Mouse (Mus musculus) MEL-GATA-1-ER (cell line): ENCODE measurements around the gene Zfp46.

Experiments used
- DNase-seq: peaks from one replicate; pipeline ENCODE4 v3.0.0-alpha.2; 2012; ENCODE audit warnings: low read depth; ENCODE audit errors: extremely low read depth

Gene Zfp46

DNA sequence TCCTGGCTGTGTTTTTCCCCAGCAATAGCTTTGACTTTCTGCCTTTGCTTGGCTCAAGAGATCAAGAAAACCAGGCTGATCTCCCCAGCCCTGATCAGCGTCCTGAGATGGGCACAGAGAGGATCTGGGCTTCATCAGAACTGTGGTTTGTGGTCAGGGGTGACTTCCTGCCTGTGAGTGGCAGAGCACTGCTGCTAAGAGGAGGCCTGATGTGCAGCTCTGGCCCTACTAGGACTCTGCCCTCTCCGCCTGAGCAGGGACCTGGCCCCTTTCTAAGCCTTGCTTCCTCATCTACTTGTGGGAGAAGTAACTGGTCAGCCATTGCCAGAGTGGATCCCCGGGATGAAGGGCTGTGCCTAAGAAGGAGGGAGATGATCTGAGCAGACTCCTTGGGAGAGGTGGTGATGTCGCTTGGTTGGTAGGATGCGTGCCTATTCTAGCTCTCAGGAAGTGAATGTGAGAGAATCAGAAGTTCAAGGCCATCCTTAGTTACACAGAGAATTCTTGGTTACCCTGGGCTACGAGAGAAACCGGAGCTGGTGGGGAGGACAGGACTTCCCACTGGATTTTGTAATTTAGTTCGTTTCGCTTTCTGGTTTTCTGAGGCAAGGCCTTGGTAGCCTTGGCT, 17.7 kb upstream of the Zfp46 start:
- peak; percentile 39 for DNase-seq

DNA sequence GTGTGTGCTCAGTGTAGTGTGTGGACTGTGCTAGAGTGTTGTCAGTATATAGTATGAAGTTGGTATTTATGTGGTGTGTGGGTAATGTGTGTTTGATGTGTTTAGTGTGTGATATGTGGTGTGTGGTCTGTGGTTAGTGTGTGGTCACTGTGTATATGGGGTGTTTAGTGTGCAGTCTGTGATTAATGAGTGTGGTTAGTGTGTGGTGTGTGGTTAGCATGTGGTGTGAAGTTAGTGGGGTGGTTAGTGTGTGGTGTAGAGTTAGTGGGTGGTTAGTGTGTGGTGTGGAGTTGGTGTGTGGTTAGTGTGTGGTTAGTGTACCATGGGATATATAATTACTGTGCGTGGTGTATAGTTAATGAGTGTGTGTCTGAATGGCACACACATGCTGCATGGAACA, 15.6 kb upstream of the Zfp46 start:
- no peak for DNase-seq

DNA sequence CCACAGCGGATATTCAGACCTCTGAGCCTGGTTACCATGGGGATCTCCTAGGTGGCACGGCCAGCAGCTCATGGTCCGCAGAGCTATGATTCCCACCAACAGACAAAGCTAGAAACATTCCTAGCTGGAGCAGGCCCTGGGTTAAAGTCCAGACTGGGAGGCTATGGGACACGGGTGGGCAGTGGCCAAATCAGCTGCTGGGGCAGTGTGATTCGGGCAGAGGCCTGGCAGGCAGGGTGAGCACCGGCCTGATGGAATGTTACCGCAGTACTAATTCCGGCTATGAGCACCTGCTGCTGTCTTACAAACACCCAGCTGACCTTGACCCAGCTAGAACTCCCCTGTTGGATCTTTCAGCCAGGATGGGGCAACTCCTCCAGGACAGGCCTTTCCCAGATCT, 13.8 kb upstream of the Zfp46 start:
- DNase-seq: no peak

DNA sequence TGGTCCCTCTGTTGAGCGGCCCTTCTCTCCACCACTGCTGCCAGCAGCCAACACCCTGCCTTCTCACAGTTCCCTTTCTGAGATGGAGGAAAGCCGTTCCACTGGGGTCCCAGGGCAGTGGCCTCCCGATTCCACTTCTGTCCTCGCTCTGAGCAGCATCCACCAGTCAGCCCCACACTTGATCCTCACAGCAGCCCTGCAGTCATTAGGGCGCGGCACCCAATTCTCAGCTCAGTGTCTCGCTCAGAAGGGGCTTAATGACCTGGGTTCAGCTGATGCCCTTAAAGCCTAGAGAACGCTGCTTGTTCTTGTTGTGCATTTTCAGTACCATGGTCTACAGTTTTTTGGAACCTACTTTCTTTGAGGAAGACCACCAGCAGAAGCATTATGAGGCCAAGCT, 3.4 kb upstream of the Zfp46 start:
- no peak for DNase-seq

DNA sequence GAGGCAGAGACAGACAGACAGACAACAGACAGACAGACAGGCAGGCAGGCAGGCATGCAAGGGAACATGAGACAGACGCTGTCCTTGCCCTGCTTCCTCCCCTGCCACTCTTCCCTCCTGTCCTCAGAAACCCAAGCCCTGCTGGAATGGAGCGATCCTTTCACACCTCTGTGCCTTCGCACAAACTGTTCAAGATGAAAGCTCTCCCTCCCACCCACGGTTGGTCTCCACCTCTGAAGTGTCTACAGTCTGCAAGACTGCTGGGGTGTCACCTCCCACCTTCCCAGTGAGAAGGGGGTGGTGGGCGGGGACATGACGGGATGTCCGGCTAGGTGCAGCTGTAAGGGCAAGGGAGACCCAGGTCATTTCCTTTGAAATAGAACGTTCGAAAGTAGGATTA, 2.9 kb upstream of the Zfp46 start:
- no peak for DNase-seq

DNA sequence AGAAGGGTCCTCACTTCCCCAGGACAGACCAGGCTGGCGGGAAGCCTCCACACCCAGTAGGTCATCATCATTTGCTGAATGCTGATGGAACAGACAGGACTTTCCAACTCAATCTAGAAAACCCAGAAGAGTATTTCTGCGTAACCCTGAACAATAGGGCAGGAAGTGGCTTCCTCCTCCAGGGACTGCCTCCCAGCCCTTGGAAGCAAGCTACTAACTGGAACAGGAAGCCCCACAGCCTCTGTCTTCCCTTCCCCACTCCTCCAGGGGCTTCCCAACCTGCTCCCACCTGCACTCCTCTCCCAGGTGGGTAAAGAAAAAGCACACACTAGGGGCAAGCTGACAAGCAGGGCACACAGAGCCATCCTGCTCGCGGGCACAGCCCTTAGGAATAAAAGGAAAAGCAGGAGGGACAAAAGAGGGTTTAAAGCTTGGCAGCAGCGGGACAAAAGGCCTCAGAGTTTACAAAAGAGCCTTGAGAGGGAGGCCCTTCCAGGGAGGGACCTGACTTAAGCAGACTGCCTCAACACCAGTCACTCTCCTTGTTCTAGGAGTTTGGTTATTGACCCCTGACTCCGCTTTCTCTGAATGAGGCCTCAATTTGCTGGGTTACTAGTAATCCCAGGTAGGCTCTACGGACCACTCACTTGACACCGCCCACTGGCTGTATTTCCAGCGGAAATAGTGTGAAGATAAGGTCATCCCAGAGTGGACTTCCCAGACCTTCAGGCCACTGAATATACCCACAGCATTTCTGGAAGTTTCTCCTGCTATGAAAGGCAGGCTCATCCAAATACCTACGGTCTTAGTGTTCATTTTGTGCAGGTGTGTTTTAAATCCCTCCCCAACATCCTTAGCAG, 1.6 kb upstream of the Zfp46 start:
- DNase-seq: no peak

DNA sequence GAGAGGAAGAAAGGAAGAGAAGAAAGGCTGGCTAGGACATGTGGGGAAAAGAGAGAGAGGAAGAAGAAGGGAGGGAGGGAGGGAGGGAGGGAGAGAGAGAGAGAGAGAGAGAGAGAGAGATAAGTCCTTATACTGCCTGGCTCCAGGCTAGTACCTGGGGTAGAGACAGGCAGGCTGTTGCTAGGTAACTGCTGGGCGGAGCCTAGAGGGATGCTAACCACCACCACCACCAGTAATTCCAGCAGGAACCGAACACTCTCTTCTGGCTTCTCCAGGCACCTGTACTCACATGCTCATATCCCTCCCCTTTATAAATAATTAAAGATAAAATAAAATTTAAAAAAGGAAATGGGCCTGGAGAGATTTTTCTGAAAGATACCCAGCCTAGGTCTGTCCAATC, 700 bp upstream of the Zfp46 start:
- DNase-seq: no peak

DNA sequence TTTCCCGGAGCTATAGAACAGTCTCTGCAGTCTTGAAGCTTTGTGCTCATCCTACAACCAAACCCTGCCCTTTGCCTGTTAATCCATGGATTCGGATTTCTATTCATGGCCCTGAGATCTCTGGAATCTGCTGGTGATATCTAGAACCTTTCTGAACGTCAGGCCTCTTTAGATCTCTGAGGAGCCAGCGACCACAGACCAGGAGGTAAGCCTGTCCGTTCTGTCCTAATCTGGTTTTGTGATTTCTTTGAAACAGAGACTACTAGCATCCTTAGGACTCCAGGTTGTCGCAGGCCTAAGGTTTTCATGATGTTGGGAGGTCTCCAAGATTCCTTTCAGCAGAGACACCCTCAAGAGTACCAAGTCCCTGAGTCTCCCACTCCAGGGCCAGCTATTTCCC, 408 bp downstream of the Zfp46 start:
- DNase-seq: no peak

DNA sequence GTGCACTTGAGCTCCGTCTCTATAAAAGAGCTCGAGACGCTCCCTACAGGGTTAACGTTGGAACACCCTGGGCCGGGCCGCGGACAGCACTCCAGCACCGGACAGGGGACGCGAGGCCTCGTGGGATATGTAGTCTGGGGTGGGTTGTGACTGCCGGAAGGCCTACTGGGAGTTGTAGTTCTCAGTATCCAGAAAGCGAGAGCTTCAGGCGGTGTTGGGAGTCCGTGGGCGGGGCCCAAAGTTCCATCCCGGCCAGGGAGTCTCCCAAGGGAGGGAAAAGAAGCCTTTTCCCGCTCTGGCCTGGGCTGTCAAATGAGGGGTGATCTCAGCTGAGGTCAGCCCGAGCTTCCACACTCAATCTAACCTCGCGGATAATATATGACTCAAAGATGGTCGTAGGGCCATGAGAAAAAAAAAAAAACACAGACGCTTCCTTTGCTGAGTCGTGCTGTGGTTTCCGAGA, 896 bp downstream of the Zfp46 start:
- DNase-seq: peak; percentile 87

DNA sequence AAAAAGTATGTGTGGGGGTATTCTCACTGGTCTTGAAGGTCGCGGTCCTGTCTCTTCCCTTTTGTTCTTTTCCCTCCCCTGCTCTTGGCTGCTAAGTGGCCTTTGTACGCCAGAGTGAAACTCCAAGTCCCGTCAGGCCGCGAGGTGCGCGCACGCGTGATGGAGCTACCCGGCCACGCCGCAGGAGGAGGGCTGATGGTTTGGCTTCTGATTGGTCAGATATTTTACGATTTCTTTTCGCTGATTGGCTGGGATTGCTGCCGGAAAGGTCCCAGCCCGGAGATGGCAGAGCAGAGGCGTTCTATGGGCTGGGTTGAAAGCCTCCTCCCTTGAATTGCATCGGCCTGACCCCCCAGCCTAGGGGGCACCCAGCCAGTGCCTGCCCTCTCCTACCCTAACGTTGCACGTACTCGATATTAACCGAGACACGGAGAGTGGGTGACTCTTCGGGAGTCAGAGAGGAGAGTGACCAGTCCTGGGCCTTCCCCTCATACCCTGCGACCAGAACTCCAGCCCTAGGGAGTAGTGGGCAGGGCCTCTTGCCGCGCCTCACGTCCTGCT, 1.4 kb downstream of the Zfp46 start:
- DNase-seq: peak; percentile 93

DNA sequence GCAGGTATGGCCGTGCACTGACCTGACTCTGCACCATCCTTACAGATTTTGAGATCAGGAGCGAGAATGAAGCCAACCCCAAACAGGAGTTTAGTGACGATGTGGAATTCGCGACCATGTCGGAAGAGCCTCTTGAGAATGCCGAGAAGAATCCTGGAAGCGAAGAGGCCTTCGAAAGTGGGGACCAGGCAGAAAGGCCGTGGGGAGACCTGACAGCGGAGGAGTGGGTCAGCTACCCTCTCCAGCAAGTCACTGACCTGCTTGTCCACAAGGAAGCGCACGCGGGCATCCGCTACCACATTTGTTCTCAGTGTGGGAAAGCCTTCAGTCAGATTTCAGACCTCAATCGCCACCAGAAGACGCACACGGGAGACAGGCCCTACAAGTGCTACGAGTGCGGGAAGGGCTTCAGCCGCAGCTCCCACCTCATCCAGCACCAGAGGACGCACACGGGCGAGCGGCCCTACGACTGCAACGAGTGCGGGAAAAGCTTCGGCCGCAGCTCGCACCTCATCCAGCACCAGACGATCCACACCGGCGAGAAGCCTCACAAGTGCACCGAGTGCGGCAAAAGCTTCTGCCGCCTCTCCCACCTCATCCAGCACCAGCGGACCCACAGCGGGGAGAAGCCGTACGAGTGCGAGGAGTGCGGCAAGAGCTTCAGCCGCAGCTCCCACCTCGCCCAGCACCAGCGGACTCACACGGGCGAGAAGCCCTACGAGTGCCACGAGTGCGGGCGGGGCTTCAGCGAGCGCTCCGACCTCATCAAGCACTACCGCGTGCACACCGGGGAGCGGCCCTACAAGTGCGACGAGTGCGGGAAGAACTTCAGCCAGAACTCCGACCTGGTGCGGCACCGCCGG, 5.7 kb downstream of the Zfp46 start:
- DNase-seq: no peak

DNA sequence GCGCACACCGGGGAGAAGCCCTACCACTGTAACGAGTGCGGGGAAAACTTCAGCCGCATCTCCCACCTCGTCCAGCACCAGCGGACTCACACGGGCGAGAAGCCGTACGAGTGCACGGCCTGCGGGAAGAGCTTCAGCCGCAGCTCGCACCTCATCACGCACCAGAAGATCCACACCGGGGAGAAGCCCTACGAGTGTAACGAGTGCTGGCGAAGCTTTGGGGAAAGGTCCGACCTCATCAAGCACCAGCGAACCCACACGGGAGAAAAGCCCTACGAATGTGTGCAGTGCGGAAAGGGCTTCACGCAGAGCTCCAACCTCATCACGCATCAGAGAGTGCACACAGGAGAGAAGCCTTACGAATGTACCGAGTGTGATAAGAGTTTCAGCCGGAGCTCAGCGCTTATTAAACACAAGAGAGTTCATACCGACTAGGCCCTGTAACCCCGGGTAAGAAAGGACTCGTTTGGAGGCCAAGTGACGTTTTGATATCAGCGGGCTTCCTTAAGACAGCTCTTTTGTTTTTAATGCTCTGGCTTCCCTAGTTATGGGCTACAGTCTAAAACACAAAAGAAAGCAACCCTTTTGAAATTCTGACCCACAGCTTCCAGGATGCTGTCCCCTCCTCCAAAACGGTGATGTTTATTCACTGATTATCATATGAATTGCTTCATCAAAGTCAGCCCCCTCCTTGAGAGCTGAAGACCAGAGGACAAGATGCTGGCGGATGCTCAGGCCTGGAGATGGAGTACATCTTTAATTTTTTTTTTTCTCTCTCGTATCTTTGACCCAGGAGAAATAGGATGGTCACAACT, 6.5 kb downstream of the Zfp46 start:
- DNase-seq: no peak

DNA sequence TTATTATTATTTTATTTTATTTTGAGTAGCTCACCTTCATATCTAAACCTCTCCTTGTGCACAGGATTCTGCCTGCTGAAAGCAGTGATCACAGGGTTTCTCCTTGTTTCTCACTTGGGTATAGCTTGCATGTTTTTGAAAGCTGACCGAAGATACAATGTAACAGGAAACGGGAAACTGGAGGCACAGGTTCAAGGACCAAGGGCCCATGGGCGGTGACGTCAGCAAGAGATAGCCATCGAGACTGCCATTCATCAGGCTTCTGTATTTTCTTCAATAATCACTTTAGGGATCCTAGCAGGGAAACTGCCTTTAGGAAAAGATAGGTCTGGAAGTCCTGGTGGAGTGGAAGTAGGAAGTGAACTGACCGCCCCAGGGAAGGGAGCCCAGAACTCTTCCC, 7.2 kb downstream of the Zfp46 start:
- no peak for DNase-seq

DNA sequence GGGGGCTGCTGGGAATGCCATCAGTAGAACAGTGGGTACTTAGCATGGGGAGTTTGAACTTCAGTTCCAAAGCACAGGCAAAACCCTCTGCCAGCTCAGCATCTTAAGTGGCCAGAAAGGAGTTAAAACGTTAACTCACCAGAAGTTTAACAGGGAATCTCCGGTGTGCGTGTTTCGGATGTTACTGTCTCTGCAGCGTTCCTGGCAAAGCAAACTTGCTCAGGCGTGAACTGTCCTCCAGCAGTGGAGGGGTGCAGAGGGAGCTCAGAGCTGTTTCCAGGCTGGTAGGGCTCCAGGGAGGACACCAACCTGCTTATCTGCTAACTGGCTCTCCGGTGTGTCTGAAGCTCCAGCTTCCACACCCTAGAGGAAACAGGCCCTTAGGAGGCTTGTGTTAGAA, 11.5 kb downstream of the Zfp46 start:
- DNase-seq: no peak

DNA sequence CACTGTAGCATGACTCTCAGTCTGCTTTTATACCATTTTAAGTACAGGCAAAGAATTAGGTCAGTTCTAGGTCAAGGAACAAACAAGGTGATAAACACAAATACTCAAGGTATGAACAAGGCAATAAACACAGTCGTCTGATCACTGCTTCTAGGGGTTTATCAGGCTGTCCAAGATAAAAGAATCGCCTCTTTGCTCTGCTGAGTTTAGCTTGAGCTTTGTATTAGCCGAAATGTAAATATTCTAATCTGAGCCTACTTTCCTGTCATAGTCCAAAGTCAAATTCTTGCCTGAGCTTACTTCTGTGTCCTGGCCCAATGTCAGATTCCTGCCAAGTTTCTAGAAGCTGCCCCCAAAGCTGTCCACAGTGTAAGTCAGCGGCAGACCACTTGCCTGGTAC, 18.0 kb downstream of the Zfp46 start:
- no peak for DNase-seq

DNA sequence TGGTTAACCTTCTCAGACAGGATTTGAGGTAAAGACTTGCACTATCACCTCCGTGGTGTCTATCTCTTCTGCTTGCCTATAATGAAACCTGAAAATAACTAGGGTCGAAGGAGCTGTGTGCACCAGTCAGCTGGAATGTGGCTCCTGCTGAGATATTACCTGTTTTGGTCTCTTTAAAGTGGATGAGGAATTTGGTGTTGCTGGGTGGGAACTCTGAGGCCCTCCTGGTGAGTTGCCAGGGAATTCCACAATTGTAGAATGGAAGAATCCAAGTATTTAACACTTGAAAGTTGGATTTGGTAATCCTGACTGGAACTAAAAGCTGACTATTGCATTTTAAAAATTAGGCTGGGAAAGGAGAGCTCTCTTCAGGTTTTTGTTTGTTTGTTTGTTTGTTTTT, 19.7 kb downstream of the Zfp46 start:
- no peak for DNase-seq

DNA sequence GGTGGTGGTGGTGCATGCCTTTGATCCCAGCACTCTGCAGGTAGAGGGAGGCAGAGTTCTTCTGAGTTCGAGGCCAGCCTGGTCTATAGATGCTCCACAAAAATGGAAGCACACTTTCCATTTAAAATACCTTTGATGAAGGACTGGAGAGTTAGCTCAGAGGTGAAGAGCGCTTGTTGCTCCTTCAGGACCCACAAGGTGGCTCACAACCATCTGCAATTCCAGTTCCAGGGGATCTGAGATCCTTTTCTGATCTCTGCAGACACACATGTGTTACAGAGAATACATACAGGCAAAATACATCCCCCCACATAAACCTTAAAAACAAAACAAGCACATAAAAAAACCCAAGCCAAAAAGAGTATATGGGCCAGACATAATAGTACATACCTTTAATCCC, 23.9 kb downstream of the Zfp46 start:
- no peak for DNase-seq

DNA sequence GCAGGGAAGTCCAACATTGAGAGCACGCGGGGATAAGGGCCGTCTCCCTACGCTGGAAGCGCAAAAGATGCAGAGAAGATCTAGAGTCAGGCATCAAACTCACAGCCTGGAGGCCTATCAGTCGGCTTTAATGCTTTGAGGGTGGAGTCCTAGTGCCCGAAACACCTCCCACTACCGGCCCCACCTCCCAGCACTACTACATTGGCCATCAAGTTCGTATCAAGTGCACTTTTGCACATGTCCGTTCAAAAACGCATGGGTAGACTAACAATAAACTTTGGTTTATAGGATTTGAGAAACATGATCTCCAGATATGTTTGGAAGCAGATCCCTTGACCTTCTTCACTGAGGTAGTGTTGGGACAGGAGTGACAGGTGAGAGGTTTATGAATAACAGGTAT, 25.3 kb downstream of the Zfp46 start:
- DNase-seq: peak; percentile 89

DNA sequence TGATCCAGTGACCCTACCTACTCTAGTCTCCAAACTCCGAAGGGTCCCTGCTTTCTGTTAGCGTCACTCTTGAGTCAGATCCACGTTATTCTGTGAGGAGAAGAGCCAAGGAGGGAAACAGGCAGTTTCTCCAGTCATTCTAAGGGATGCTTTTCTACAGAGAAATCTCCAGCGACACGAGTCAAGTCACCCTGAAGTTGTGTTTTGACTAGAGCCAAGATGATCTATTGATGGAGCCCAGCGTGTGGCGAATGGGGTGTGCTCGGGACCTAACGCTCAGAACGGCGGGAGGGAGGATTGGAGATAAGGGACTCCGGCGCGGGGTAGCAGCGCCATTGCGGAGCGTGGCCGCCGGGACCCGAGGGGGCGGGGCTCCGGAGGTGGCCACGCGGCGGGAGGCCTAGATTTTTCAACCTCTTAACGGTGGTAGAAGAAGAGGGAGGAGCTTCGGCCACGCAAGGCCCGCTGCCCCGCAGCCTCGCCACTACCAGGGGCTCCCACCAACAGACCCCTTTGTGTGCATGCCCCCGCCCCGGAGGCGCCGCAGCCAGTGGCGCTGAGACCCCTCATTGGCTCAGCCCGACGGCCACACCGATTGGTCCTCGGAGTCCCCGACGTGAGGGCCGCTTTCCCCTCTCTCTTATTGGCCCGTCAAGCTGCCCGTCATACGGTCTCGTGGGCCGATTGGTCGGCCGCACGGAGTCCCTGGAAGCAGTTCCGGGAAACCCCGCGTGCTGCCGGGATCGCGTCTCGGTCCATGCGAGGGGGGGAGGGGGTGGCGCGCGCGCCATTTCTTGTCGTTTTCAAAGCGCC, 26.0 kb downstream of the Zfp46 start, which contains the start of gene Hnrnpr:
Hnrnpr (plus strand) TSS at position 714 of the 813 bp plus-strand sequence.
- DNase-seq: peak; percentile 97
